Mouse (Mus musculus) heart, postnatal 0 days (tissue): ENCODE measurements at regions not wholly inside any gene's neighbourhood (a gene's known extent, or its start where the extent isn't known, plus 50 kb on each side); places are given as distances from the start of the nearest gene placed in this dataset.

Experiments used
- CTCF ChIP-seq: IDR thresholded peaks from 2 replicates; pipeline ENCODE4 v1.5.1; 2016; ENCODE audit warnings: antibody characterized with exemption, control low read depth, low read depth
- EP300 ChIP-seq: IDR thresholded peaks from 2 replicates; pipeline ENCODE4 v1.6.1; 2016; ENCODE audit warnings: antibody characterized with exemption, low read depth

DNA sequence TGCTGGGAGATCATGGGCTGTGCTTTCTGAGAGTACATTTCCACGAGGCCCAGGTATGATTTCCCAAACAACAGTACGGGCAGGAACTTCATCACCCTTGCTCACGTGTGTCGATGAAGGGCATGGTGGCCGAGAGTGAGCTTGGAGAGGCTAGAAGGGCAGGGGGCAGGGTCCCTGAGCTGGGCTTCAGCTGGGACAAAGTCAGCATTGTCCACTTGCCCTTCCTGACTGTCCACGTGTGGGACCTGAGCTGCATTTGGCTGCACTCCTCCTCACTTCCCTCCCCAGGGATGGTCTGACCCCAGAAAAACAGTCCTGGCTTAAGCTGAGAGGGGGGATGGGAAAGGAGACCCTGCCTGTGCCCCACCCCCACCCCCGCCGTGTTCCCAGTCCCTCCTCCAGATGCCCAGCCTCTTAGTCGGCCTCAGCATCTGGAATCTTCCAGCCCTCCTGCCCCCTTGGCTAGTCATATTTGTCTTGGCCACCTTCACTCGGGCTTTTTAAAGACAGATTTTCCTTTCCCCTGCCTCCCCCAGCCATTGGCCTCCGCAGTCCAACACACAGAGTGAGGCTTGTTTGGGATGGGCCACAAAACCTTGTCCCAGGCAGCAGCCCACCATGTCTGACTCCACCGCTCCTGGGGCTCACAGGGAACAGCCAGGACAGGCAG is 58.6 kb downstream of the Isg20 start:
- TF ChIP-seq EP300 (no peak), CTCF (no peak)
